Mouse (Mus musculus) olfactory bulb, adult 2 months (tissue): ENCODE measurements at regions not wholly inside any gene's neighbourhood (a gene's known extent, or its start where the extent isn't known, plus 50 kb on each side); places are given as distances from the start of the nearest gene placed in this dataset.

Experiments used
- H3K27ac ChIP-seq: fragments of 200-500 bp; 2 replicates; pipeline ENCODE4 v1.5.1; 2012; ENCODE audit warnings: low read depth, low read length; ENCODE audit not compliant: insufficient read depth
- H3K4me1 ChIP-seq: fragments of 200-500 bp; 2 replicates; pipeline ENCODE4 v1.6.1; 2012; ENCODE audit warnings: low read length; ENCODE audit not compliant: control insufficient read depth, insufficient read depth
- H3K4me3 ChIP-seq: fragments of 200-500 bp; 2 replicates; pipeline ENCODE4 v1.5.1; 2012; ENCODE audit warnings: mild to moderate bottlenecking, low read depth, low read length, moderate library complexity; ENCODE audit not compliant: insufficient read depth
- CTCF ChIP-seq: fragments of 200-500 bp; IDR thresholded peaks from 2 replicates; pipeline ENCODE4 v1.5.1; 2012; ENCODE audit warnings: low read depth, mild to moderate bottlenecking, low read length, moderate library complexity; ENCODE audit not compliant: insufficient read depth
- POLR2A ChIP-seq: fragments of 200-500 bp; IDR thresholded peaks from 2 replicates; pipeline ENCODE4 v1.6.1; 2012; ENCODE audit warnings: mild to moderate bottlenecking, low read depth, low read length, moderate library complexity; ENCODE audit not compliant: insufficient read depth
- WGBS: fragments of 180-500 bp; shearing (Covaris S2); methylation state at CpG from one replicate; pipeline ENCODE4 v1.1.7; 2018; 5-methylcytosine and 5-hydroxymethylcytosine counted together

- 86% methylated on average over 7 of the region's 7 CpGs for WGBS
- Histone ChIP-seq H3K4me3 (no peak overlapping the region), H3K27ac (no peak overlapping the region), H3K4me1 (no peaks in the 10 kb centered on the region)
- no peak for TF ChIP-seq POLR2A
- TF ChIP-seq CTCF: no peak
Measured at GRCm38 (mm10) chr10:92511769-92512168, 210.5 kb downstream of the Nedd1 start.

- no peak overlapping the region for H3K4me3 ChIP-seq
- 88% methylated on average over 2 of the region's 2 CpGs for WGBS
- TF ChIP-seq POLR2A: no peak
- no peak for TF ChIP-seq CTCF
- H3K27ac ChIP-seq: no peak overlapping the region
- no peaks in the 10 kb centered on the region for H3K4me1 ChIP-seq
Measured at GRCm38 (mm10) chr10:92510677-92511076, 211.5 kb downstream of the Nedd1 start.

GRCm38 (mm10) chr10:92504271-92504670 lies 217.9 kb downstream of the Nedd1 start:
- TF ChIP-seq CTCF (no peak), POLR2A (no peak)

GRCm38 (mm10) chr10:92483592-92483991 lies 238.6 kb downstream of the Nedd1 start:
- H3K27ac ChIP-seq: no peak overlapping the region
- H3K4me3 ChIP-seq: no peak overlapping the region
- TF ChIP-seq POLR2A: no peak
- TF ChIP-seq CTCF: no peak
- WGBS: 82% methylated on average over 1 of the region's 1 CpGs
- H3K4me1 ChIP-seq: no peaks in the 10 kb centered on the region

More at GRCm38 (mm10) chr10:92504271-92504670, 217.9 kb downstream of the Nedd1 start:
- WGBS: 91% methylated on average over 1 of the region's 1 CpGs
- Histone ChIP-seq H3K4me3 (no peak overlapping the region), H3K4me1 (no peaks in the 10 kb centered on the region), H3K27ac (no peak overlapping the region)

GRCm38 (mm10) chr10:92473282-92473681 lies 248.9 kb downstream of the Nedd1 start:
- Histone ChIP-seq H3K27ac (no peak overlapping the region), H3K4me3 (no peak overlapping the region), H3K4me1 (no peaks in the 10 kb centered on the region)
- WGBS: 79% methylated on average over 3 of the region's 3 CpGs
- TF ChIP-seq CTCF (no peak), POLR2A (no peak)

GRCm38 (mm10) chr10:92471111-92471510 lies 251.1 kb downstream of the Nedd1 start:
- no peaks in the 10 kb centered on the region for H3K4me1 ChIP-seq
- H3K27ac ChIP-seq: no peak overlapping the region
- no peak for TF ChIP-seq POLR2A
- no peak for TF ChIP-seq CTCF
- WGBS: 100% methylated on average over 1 of the region's 1 CpGs
- H3K4me3 ChIP-seq: no peak overlapping the region

GRCm38 (mm10) chr10:92455195-92455594 lies 267.0 kb downstream of the Nedd1 start:
- TF ChIP-seq POLR2A (no peak), CTCF (no peak)
- no peak overlapping the region for H3K4me3 ChIP-seq
- no peaks in the 10 kb centered on the region for H3K4me1 ChIP-seq
- WGBS: 93% methylated on average over 1 of the region's 1 CpGs
- no peak overlapping the region for H3K27ac ChIP-seq

- WGBS: 86% methylated on average over 5 of the region's 5 CpGs
- Histone ChIP-seq H3K27ac (no peak overlapping the region), H3K4me3 (no peak overlapping the region), H3K4me1 (no peaks in the 10 kb centered on the region)
- TF ChIP-seq POLR2A (no peak), CTCF (no peak)
Measured at GRCm38 (mm10) chr10:92453550-92453949, 268.7 kb downstream of the Nedd1 start.

GRCm38 (mm10) chr10:92445957-92446356 lies 276.3 kb downstream of the Nedd1 start:
- TF ChIP-seq POLR2A (no peak), CTCF (no peak)
- Histone ChIP-seq H3K4me3 (no peak overlapping the region), H3K4me1 (no peaks in the 10 kb centered on the region), H3K27ac (no peak overlapping the region)
- 38% methylated on average over 2 of the region's 2 CpGs for WGBS
